Mouse (Mus musculus): ENCODE results near the gene 2810021J22Rik. TPM values are rescaled to one million over a fixed set of nuclear protein-coding genes. Genes with fewer than 3 reads are reported as not detected.

The 2810021J22Rik gene
- polyA plus RNA-seq, 1 experiment from 2014 or later = 1.9 TPM

- Histone ChIP-seq H3K36me3 (ENCODE audit: control insufficient read depth, insufficient read depth) (no peaks in the 10 kb centered on the region), H3K9me3 (ENCODE audit: control insufficient read depth) (no peaks in the 10 kb centered on the region), H3K9ac (ENCODE audit: low read depth, low read length) (no peak overlapping the region), H3K4me3 (ENCODE audit: low read depth, low read length) (no peak overlapping the region), H3K4me2 (replicated peaks; ENCODE audit: low read depth) (no peak overlapping the region), H3K27me3 (replicated peaks; ENCODE audit: control insufficient read depth, insufficient read depth, low read length) (no peaks in the 10 kb centered on the region), H3K27ac (ENCODE audit: low read depth, low read length) (no peak overlapping the region), H3K4me1 (replicated peaks; ENCODE audit: control insufficient read depth, insufficient read depth, low read length) (no peaks in the 10 kb centered on the region; the same call in 1 of the 2 replicates)
- no peak for TF ChIP-seq CTCF (IDR thresholded peaks at IDR 0.05; ENCODE audit: low read depth)
- ATAC-seq = no peak
- 15% methylated on average over 1 of the region's 1 CpGs for WGBS
These were observed 46.8 kb downstream of the 2810021J22Rik start for GRCm38 (mm10) chr11:58913776-58914175.

- H3K4me2 ChIP-seq (replicated peaks; ENCODE audit: low read depth) = peak overlapping the region; percentile 81
- peak overlapping the region; percentile 50; the same call in 1 of the 2 replicates for H3K9ac ChIP-seq (ENCODE audit: low read depth, low read length)
- ATAC-seq = no peak
- no peaks in the 10 kb centered on the region for H3K36me3 ChIP-seq (ENCODE audit: control insufficient read depth, insufficient read depth)
- H3K4me1 ChIP-seq (replicated peaks; ENCODE audit: control insufficient read depth, insufficient read depth, low read length) = no peaks in the 10 kb centered on the region; the same call in 1 of the 2 replicates
- no peaks in the 10 kb centered on the region for H3K9me3 ChIP-seq (ENCODE audit: control insufficient read depth)
- peak; percentile 79 for TF ChIP-seq CTCF (IDR thresholded peaks at IDR 0.05; ENCODE audit: low read depth)
- no peaks in the 10 kb centered on the region for H3K27me3 ChIP-seq (replicated peaks; ENCODE audit: control insufficient read depth, insufficient read depth, low read length)
- H3K27ac ChIP-seq (ENCODE audit: low read depth, low read length) = no peak overlapping the region
- peak overlapping the region; percentile 27 for H3K4me3 ChIP-seq (ENCODE audit: low read depth, low read length)
- 7% methylated on average over 17 of the region's 17 CpGs for WGBS
These were observed 47.5 kb downstream of the 2810021J22Rik start for GRCm38 (mm10) chr11:58914461-58915028.

GRCm38 (mm10) chr11:58916879-58917744, 50.1 kb downstream of the 2810021J22Rik start:
- no peak overlapping the region for H3K9ac ChIP-seq (ENCODE audit: low read depth, low read length)
- no peak overlapping the region for H3K4me3 ChIP-seq (ENCODE audit: low read depth, low read length)
- no peaks in the 10 kb centered on the region; the same call in 1 of the 2 replicates for H3K4me1 ChIP-seq (replicated peaks; ENCODE audit: control insufficient read depth, insufficient read depth, low read length)
- no peaks in the 10 kb centered on the region for H3K36me3 ChIP-seq (ENCODE audit: control insufficient read depth, insufficient read depth)
- WGBS = 55% methylated on average over 14 of the region's 14 CpGs
- ATAC-seq = 0 out of 2 replicates have a peak, but pooled peaks have one; percentile 9
- H3K27ac ChIP-seq (ENCODE audit: low read depth, low read length) = no peak overlapping the region
- H3K4me2 ChIP-seq (replicated peaks; ENCODE audit: low read depth) = no peak overlapping the region
- H3K27me3 ChIP-seq (replicated peaks; ENCODE audit: control insufficient read depth, insufficient read depth, low read length) = no peaks in the 10 kb centered on the region
- H3K9me3 ChIP-seq (ENCODE audit: control insufficient read depth) = no peaks in the 10 kb centered on the region
- peak; percentile 73 for TF ChIP-seq CTCF (IDR thresholded peaks at IDR 0.05; ENCODE audit: low read depth)

GRCm38 (mm10) chr11:58917745-58918366, 50.8 kb downstream of the 2810021J22Rik start, which contains the start of gene Btnl10:
TSS of gene Btnl10 (plus strand) at chr11:58917908.
- Histone ChIP-seq H3K9me3 (ENCODE audit: control insufficient read depth) (no peaks in the 10 kb centered on the region), H3K4me1 (replicated peaks; ENCODE audit: control insufficient read depth, insufficient read depth, low read length) (no peaks in the 10 kb centered on the region; the same call in 1 of the 2 replicates), H3K9ac (ENCODE audit: low read depth, low read length) (no peak within 1 kb of the TSS), H3K36me3 (ENCODE audit: control insufficient read depth, insufficient read depth) (no peaks in the 10 kb centered on the region), H3K4me2 (replicated peaks; ENCODE audit: low read depth) (no peak within 1 kb of the TSS), H3K27ac (ENCODE audit: low read depth, low read length) (no peak within 1 kb of the TSS), H3K4me3 (ENCODE audit: low read depth, low read length) (no peak within 1 kb of the TSS), H3K27me3 (replicated peaks; ENCODE audit: control insufficient read depth, insufficient read depth, low read length) (no peaks in the 10 kb centered on the region)
- ATAC-seq = no peak
- WGBS = 76% methylated on average over 12 of the region's 12 CpGs
- no peak for TF ChIP-seq CTCF (IDR thresholded peaks at IDR 0.05; ENCODE audit: low read depth)

GRCm38 (mm10) chr11:58918759-58919158, 51.7 kb downstream of the 2810021J22Rik start:
- no peak for TF ChIP-seq CTCF (IDR thresholded peaks at IDR 0.05; ENCODE audit: low read depth)
- Histone ChIP-seq H3K4me1 (replicated peaks; ENCODE audit: control insufficient read depth, insufficient read depth, low read length) (no peaks in the 10 kb centered on the region; the same call in 1 of the 2 replicates), H3K4me3 (ENCODE audit: low read depth, low read length) (no peak overlapping the region)

GRCm38 (mm10) chr11:58922420-58922819, 55.4 kb downstream of the 2810021J22Rik start:
- Histone ChIP-seq H3K36me3 (ENCODE audit: control insufficient read depth, insufficient read depth) (no peaks in the 10 kb centered on the region), H3K27me3 (replicated peaks; ENCODE audit: control insufficient read depth, insufficient read depth, low read length) (no peaks in the 10 kb centered on the region), H3K4me2 (replicated peaks; ENCODE audit: low read depth) (no peak overlapping the region), H3K9me3 (ENCODE audit: control insufficient read depth) (no peaks in the 10 kb centered on the region), H3K27ac (ENCODE audit: low read depth, low read length) (no peak overlapping the region), H3K4me3 (ENCODE audit: low read depth, low read length) (no peak overlapping the region), H3K9ac (ENCODE audit: low read depth, low read length) (no peak overlapping the region), H3K4me1 (replicated peaks; ENCODE audit: control insufficient read depth, insufficient read depth, low read length) (no peaks in the 10 kb centered on the region)
- no peak for ATAC-seq
- 0 out of 2 replicates have a peak, but pooled peaks have one; percentile 16 for TF ChIP-seq CTCF (IDR thresholded peaks at IDR 0.05; ENCODE audit: low read depth)
- 77% methylated on average over 9 of the region's 9 CpGs for WGBS

More at GRCm38 (mm10) chr11:58918759-58919158, 51.7 kb downstream of the 2810021J22Rik start:
- H3K4me2 ChIP-seq (replicated peaks; ENCODE audit: low read depth) = no peak overlapping the region
- H3K27me3 ChIP-seq (replicated peaks; ENCODE audit: control insufficient read depth, insufficient read depth, low read length) = no peaks in the 10 kb centered on the region
- H3K9ac ChIP-seq (ENCODE audit: low read depth, low read length) = no peak overlapping the region
- H3K27ac ChIP-seq (ENCODE audit: low read depth, low read length) = no peak overlapping the region
- no peak for ATAC-seq
- 69% methylated on average over 5 of the region's 5 CpGs for WGBS
- no peaks in the 10 kb centered on the region for H3K36me3 ChIP-seq (ENCODE audit: control insufficient read depth, insufficient read depth)
- no peaks in the 10 kb centered on the region for H3K9me3 ChIP-seq (ENCODE audit: control insufficient read depth)
